ENCODE assay signal across 8 mouse cellular contexts in genomic region chr1:187662083-187662609, GRCm38 (mm10). TPM values are rescaled to one million over a fixed set of nuclear protein-coding genes. Genes with fewer than 3 reads are reported as not detected.
A peak's percentile ranks its signal among the peaks of the same experiment; 100 is the strongest.
DNase-seq lines count a peak whose midpoint lies in the region; ATAC-seq lines count a peak whose summit lies in the region.

No protein-coding gene starts in this region.

- H3K4me3 ChIP-seq in forebrain, embryonic 14.5 days (ENCODE audit: low read depth, low read length), result no peak overlapping the region
- no peak overlapping the region for H3K4me3 ChIP-seq in forebrain, embryonic 13.5 days
- H3K4me3 ChIP-seq in limb, embryonic 10.5 days, result peak overlapping the region; percentile 31

- no peak overlapping the region for H3K27ac ChIP-seq in forebrain, embryonic 14.5 days (ENCODE audit: low read depth, low read length)
- H3K27ac ChIP-seq in forebrain, embryonic 13.5 days, result no peak overlapping the region
- peak overlapping the region; percentile 75 for H3K27ac ChIP-seq in limb, embryonic 10.5 days

- H3K36me3 ChIP-seq in forebrain, embryonic 14.5 days (ENCODE audit: control insufficient read depth, insufficient read depth, low read length), result no peaks in the 10 kb centered on the region
- H3K36me3 ChIP-seq in forebrain, embryonic 13.5 days (ENCODE audit: poor library complexity, severe bottlenecking), result no peaks in the 10 kb centered on the region
- H3K36me3 ChIP-seq in limb, embryonic 10.5 days, result no peaks in the 10 kb centered on the region

- no peak for ATAC-seq in forebrain, embryonic 14.5 days
- no peak for ATAC-seq in forebrain, embryonic 13.5 days

- no peak overlapping the region for H3K4me2 ChIP-seq in forebrain, embryonic 14.5 days (ENCODE audit: low read length)
- H3K4me2 ChIP-seq in forebrain, embryonic 13.5 days, result no peak overlapping the region

- H3K27me3 ChIP-seq in forebrain, embryonic 14.5 days (replicated peaks; ENCODE audit: control insufficient read depth, insufficient read depth, low read length), result no peaks in the 10 kb centered on the region
- H3K27me3 ChIP-seq in forebrain, embryonic 13.5 days, result no peaks in the 10 kb centered on the region
- no peaks in the 10 kb centered on the region for H3K27me3 ChIP-seq in limb, embryonic 10.5 days (ENCODE audit: low read depth, poor library complexity, severe bottlenecking)

- 45% methylated on average over 12 of the region's 12 CpGs for WGBS in forebrain, embryonic 14.5 days
- WGBS in forebrain, embryonic 13.5 days, result 54% methylated on average over 12 of the region's 12 CpGs
- WGBS in limb, embryonic 10.5 days, result 22% methylated on average over 12 of the region's 12 CpGs

- no peaks in the 10 kb centered on the region for H3K9me3 ChIP-seq in forebrain, embryonic 14.5 days (replicated peaks; ENCODE audit: control insufficient read depth, low read length)
- no peaks in the 10 kb centered on the region for H3K9me3 ChIP-seq in forebrain, embryonic 13.5 days (replicated peaks)
- no peaks in the 10 kb centered on the region for H3K9me3 ChIP-seq in limb, embryonic 10.5 days (replicated peaks)

- H3K9ac ChIP-seq in forebrain, embryonic 14.5 days (ENCODE audit: low read length), result 0 out of 2 replicates have a peak overlapping the region, but pooled peaks have one; percentile 7
- H3K9ac ChIP-seq in forebrain, embryonic 13.5 days, result no peak overlapping the region

- no peak for DNase-seq in forebrain, embryonic 14.5 days (ENCODE audit: low spot score)
- peak; percentile 31 to 60 for DNase-seq in adrenal gland, postnatal 36 days
- peak; percentile 52 for DNase-seq in heart, postnatal 4 days
- DNase-seq in limb, embryonic 10.5 days (ENCODE audit: low spot score), result peak; percentile 56
- DNase-seq in cerebellum, postnatal 14 days, result no peak
- DNase-seq in spleen, adult 18-20 months, result no peak
- no peak for DNase-seq in layer of hippocampus, adult 18-20 months (ENCODE audit: low spot score in 2 of 2)

- peaks cover 10% of the 10 kb centered on the region for H3K4me1 ChIP-seq in forebrain, embryonic 14.5 days (ENCODE audit: control insufficient read depth, insufficient read depth, low read length)
- peaks cover 24% of the 10 kb centered on the region for H3K4me1 ChIP-seq in forebrain, embryonic 13.5 days
- peaks cover 45% of the 10 kb centered on the region for H3K4me1 ChIP-seq in limb, embryonic 10.5 days

RNA-seq across cellular contexts. Expression of gene Esrrg, which starts 53.6 kb away (rescaled TPM):
- 9.8 and 10.0 TPM in 2 replicates for polyA plus RNA-seq in forebrain, embryonic 14.5 days (2014; fragmentation: Nextera tagmentation; extraction: Ambion mirVana)
- 9.3 and 9.7 TPM in 2 replicates for polyA plus RNA-seq in forebrain, embryonic 13.5 days (2015; fragmentation: Nextera tagmentation; extraction: Ambion mirVana)
- total RNA-seq in adrenal gland, postnatal 36 days (2021), result 10 to 100 TPM; 10.8 to 20.8 TPM
- 10 to 100 TPM; 37.9 to 50.1 TPM for total RNA-seq in heart, postnatal 4 days (2021)
- polyA plus RNA-seq in limb, embryonic 10.5 days (2016; fragmentation: Nextera tagmentation; extraction: Ambion mirVana), result 2.2 and 2.9 TPM in 2 replicates
- total RNA-seq in layer of hippocampus, adult 18-20 months (2021), result 10 to 100 TPM; 13.2 to 15.8 TPM

Comparison
In these comparisons a context has a peak if more than half of its experiments do, and no peak if none do; other contexts are left out.
1. DNase-seq: peak in adrenal gland, postnatal 36 days (2 of 2), heart, postnatal 4 days (single experiment) and limb, embryonic 10.5 days (single experiment); none in forebrain, embryonic 14.5 days (single experiment), cerebellum, postnatal 14 days (0 of 2), spleen, adult 18-20 months (0 of 2) and layer of hippocampus, adult 18-20 months (0 of 2).